Mouse (Mus musculus) right cerebral cortex, postnatal 36 days (tissue): Measurements from ENCODE around the gene Sap30l.

Source experiments
- DNase-seq, 2 experiments: peaks; one replicate each; pipeline ENCODE4 v3.0.0; 2022; ENCODE audit warnings: low spot score in 2 of 2, mixed read lengths in 1 of 2

The Sap30l gene

GRCm38 (mm10) chr11:57800971-57801765, at the start of gene Sap30l:
Gene Sap30l, plus strand, starts transcription at chr11:57801637.
- DNase-seq: peak; percentile 95 to 96

- DNase-seq: no peak
Measured at GRCm38 (mm10) chr11:57753538-57754203, 47.8 kb upstream of the Sap30l start.

GRCm38 (mm10) chr11:57758621-57759020, 42.8 kb upstream of the Sap30l start:
- no peak for DNase-seq

GRCm38 (mm10) chr11:57760509-57761058, 40.9 kb upstream of the Sap30l start:
- no peak for DNase-seq

- DNase-seq: no peak
Measured at GRCm38 (mm10) chr11:57761347-57761746, 40.1 kb upstream of the Sap30l start.

- DNase-seq: no peak
Measured at GRCm38 (mm10) chr11:57764124-57764523, 37.3 kb upstream of the Sap30l start.

- DNase-seq: no peak
Measured at GRCm38 (mm10) chr11:57766617-57767016, 34.8 kb upstream of the Sap30l start.

- DNase-seq: no peak
Measured at GRCm38 (mm10) chr11:57767171-57767570, 34.3 kb upstream of the Sap30l start.

- DNase-seq: no peak
Measured at GRCm38 (mm10) chr11:57770776-57771175, 30.7 kb upstream of the Sap30l start.

GRCm38 (mm10) chr11:57771676-57772075, 29.8 kb upstream of the Sap30l start:
- DNase-seq: no peak

GRCm38 (mm10) chr11:57773479-57773878, 28.0 kb upstream of the Sap30l start:
- DNase-seq: no peak

- DNase-seq: no peak
Measured at GRCm38 (mm10) chr11:57773936-57774335, 27.5 kb upstream of the Sap30l start.

GRCm38 (mm10) chr11:57775868-57776267, 25.6 kb upstream of the Sap30l start:
- DNase-seq: no peak

- DNase-seq: no peak
Measured at GRCm38 (mm10) chr11:57776546-57776945, 24.9 kb upstream of the Sap30l start.

- no peak for DNase-seq
Measured at GRCm38 (mm10) chr11:57778349-57778748, 23.1 kb upstream of the Sap30l start.

GRCm38 (mm10) chr11:57779824-57780223, 21.6 kb upstream of the Sap30l start:
- no peak for DNase-seq

- peak; percentile 34 to 45 for DNase-seq
Measured at GRCm38 (mm10) chr11:57786616-57787418, 14.6 kb upstream of the Sap30l start.

- DNase-seq: no peak
Measured at GRCm38 (mm10) chr11:57787913-57788312, 13.5 kb upstream of the Sap30l start.

- no peak for DNase-seq
Measured at GRCm38 (mm10) chr11:57790866-57791535, 10.4 kb upstream of the Sap30l start.

- no peak for DNase-seq
Measured at GRCm38 (mm10) chr11:57795086-57795485, 6.4 kb upstream of the Sap30l start.

- DNase-seq: no peak
Measured at GRCm38 (mm10) chr11:57797828-57798227, 3.6 kb upstream of the Sap30l start.
